Mouse (Mus musculus) CH12.LX (cell line): Measurements from ENCODE around the gene AL607142.1. TPM values are rescaled to one million over a fixed set of nuclear protein-coding genes. Genes with fewer than 3 reads are reported as not detected.

Experiments
- DNase-seq: peaks from one replicate; pipeline ENCODE4 v3.0.0-alpha.2; 2013; ENCODE audit errors: extremely low read depth
- H3K27ac ChIP-seq: 2 replicates; pipeline ENCODE4 v1.5.1; 2012; ENCODE audit warnings: low read depth, mild to moderate bottlenecking, control low read depth, moderate library complexity; ENCODE audit not compliant: insufficient read depth
- H3K27me3 ChIP-seq: replicated peaks from 2 replicates; pipeline ENCODE3; 2012; ENCODE audit warnings: inconsistent platforms
- H3K36me3 ChIP-seq, 2 experiments: replicated peaks in 1 of 2; 2 replicates each; pipeline versions ENCODE3 to v1.6.1; 2012; ENCODE audit warnings: inconsistent platforms in 1 of 2, low read length in 1 of 2, mild to moderate bottlenecking in 1 of 2, mixed read lengths in 1 of 2, moderate library complexity in 1 of 2; ENCODE audit not compliant: control insufficient read depth in 1 of 2, insufficient read depth in 1 of 2
- H3K4me1 ChIP-seq, 2 experiments: 2 replicates each; pipeline ENCODE4 v1.6.1; 2012; ENCODE audit warnings: inconsistent platforms in 1 of 2, moderate library complexity in 1 of 2; ENCODE audit not compliant: insufficient read depth in 2 of 2, control insufficient read depth in 1 of 2
- H3K4me2 ChIP-seq: 2 replicates; pipeline ENCODE4 v1.6.1; 2012; ENCODE audit warnings: low read depth, mild to moderate bottlenecking, control low read depth; ENCODE audit not compliant: poor library complexity, insufficient read depth, severe bottlenecking
- H3K4me3 ChIP-seq, 3 experiments: fragments of 150-350 bp in 1 of 3; sonication (generic) in 1 of 3; replicated peaks in 1 of 3; 2 replicates each; pipeline versions ENCODE3 to v1.5.1; 2011 to 2012; ENCODE audit warnings: low read depth in 2 of 3, low read length in 2 of 3, mild to moderate bottlenecking in 2 of 3, moderate library complexity in 2 of 3, control low read depth in 1 of 3, improper control_type of control experiment in 1 of 3, inconsistent platforms in 1 of 3, mixed read lengths in 1 of 3; ENCODE audit not compliant: poor library complexity in 1 of 3
- H3K79me2 ChIP-seq: replicated peaks from 2 replicates; pipeline ENCODE4 v1.6.1; 2012; ENCODE audit warnings: mild to moderate bottlenecking, moderate library complexity; ENCODE audit not compliant: control insufficient read depth, poor library complexity, insufficient read depth, severe bottlenecking; ENCODE audit errors: extremely low read depth
- H3K9ac ChIP-seq: 2 replicates; pipeline ENCODE4 v1.6.1; 2012; ENCODE audit warnings: low read depth, mild to moderate bottlenecking, control low read depth, moderate library complexity; ENCODE audit not compliant: insufficient read depth
- H3K9me3 ChIP-seq: replicated peaks from 2 replicates; pipeline ENCODE3; 2012; ENCODE audit warnings: low read length, inconsistent platforms, mixed read lengths
- BHLHE40 ChIP-seq: IDR thresholded peaks from 2 replicates; pipeline ENCODE4 v1.6.1; 2011; ENCODE audit warnings: mild to moderate bottlenecking, low read depth, low read length, improper control_type of control experiment
- CHD1 ChIP-seq: IDR thresholded peaks from 2 replicates; pipeline ENCODE4 v1.6.1; 2012; ENCODE audit warnings: low read depth, low read length, improper control_type of control experiment, inconsistent platforms
- CHD2 ChIP-seq: IDR thresholded peaks from 2 replicates; pipeline ENCODE4 v1.6.1; 2011; ENCODE audit warnings: low read length, improper control_type of control experiment
- CTCF ChIP-seq, 2 experiments: IDR thresholded peaks in 1 of 2; conservative IDR thresholded peaks in 1 of 2; 2 replicates each; pipeline ENCODE4 v1.5.1; 2011 to 2012; ENCODE audit warnings: low read depth in 2 of 2, low read length in 2 of 2, improper control_type of control experiment in 1 of 2, inconsistent platforms in 1 of 2, mild to moderate bottlenecking in 1 of 2, moderate library complexity in 1 of 2
- E2F4 ChIP-seq: IDR thresholded peaks from 2 replicates; pipeline ENCODE4 v1.6.1; 2011; ENCODE audit warnings: low read depth, low read length, improper control_type of control experiment; ENCODE audit not compliant: insufficient replicate concordance
- ELF1 ChIP-seq: IDR thresholded peaks from 2 replicates; pipeline ENCODE4 v1.6.1; 2014; ENCODE audit warnings: low read depth, mild to moderate bottlenecking, inconsistent platforms, low read length, improper control_type of control experiment
- EP300 ChIP-seq: IDR thresholded peaks from 2 replicates; pipeline ENCODE4 v1.6.1; 2011; ENCODE audit warnings: low read length, improper control_type of control experiment
- ETS1 ChIP-seq: conservative IDR thresholded peaks from 2 replicates; pipeline ENCODE4 v1.6.1; 2012; ENCODE audit warnings: low read depth, mild to moderate bottlenecking, inconsistent platforms, low read length, improper control_type of control experiment, moderate library complexity
- GABPA ChIP-seq: IDR thresholded peaks from 2 replicates; pipeline ENCODE4 v1.6.1; 2012; ENCODE audit warnings: low read depth, low read length, improper control_type of control experiment, inconsistent platforms; ENCODE audit not compliant: insufficient replicate concordance
- HCFC1 ChIP-seq: IDR thresholded peaks from 2 replicates; pipeline ENCODE4 v1.6.1; 2012; ENCODE audit warnings: low read depth, mild to moderate bottlenecking, inconsistent platforms, low read length, improper control_type of control experiment
- IRF4 ChIP-seq: IDR thresholded peaks from 2 replicates; pipeline ENCODE4 v1.6.1; 2014; ENCODE audit warnings: low read depth, mild to moderate bottlenecking, inconsistent platforms, low read length, improper control_type of control experiment
- JUN ChIP-seq: IDR thresholded peaks from 2 replicates; pipeline ENCODE4 v1.6.1; 2011; ENCODE audit warnings: low read depth, mild to moderate bottlenecking, low read length, improper control_type of control experiment, moderate library complexity; ENCODE audit not compliant: insufficient read depth
- JUND ChIP-seq: conservative IDR thresholded peaks from 2 replicates; pipeline ENCODE4 v1.6.1; 2011; ENCODE audit warnings: low read depth, low read length, improper control_type of control experiment
- MAFK ChIP-seq: IDR thresholded peaks from 2 replicates; pipeline ENCODE4 v1.6.1; 2011; ENCODE audit warnings: low read length, improper control_type of control experiment; ENCODE audit not compliant: insufficient replicate concordance
- MAX ChIP-seq: IDR thresholded peaks from 2 replicates; pipeline ENCODE4 v1.6.1; 2011; ENCODE audit warnings: low read length, improper control_type of control experiment
- MAZ ChIP-seq: IDR thresholded peaks from 2 replicates; pipeline ENCODE4 v1.6.1; 2012; ENCODE audit warnings: low read depth, mild to moderate bottlenecking, inconsistent platforms, low read length, improper control_type of control experiment, moderate library complexity
- MEF2A ChIP-seq: IDR thresholded peaks from 2 replicates; pipeline ENCODE4 v1.6.1; 2014; ENCODE audit warnings: low read depth, mild to moderate bottlenecking, inconsistent platforms, low read length, improper control_type of control experiment, borderline replicate concordance
- MXI1 ChIP-seq: IDR thresholded peaks from 2 replicates; pipeline ENCODE4 v1.6.1; 2011; ENCODE audit warnings: mild to moderate bottlenecking, low read depth, low read length, improper control_type of control experiment
- MYC ChIP-seq: IDR thresholded peaks from 2 replicates; pipeline ENCODE4 v1.6.1; 2011; ENCODE audit warnings: low read depth, mild to moderate bottlenecking, improper control_type of control experiment, low read length
- NELFE ChIP-seq: IDR thresholded peaks from 2 replicates; pipeline ENCODE4 v1.6.1; 2011; ENCODE audit warnings: low read depth, low read length, improper control_type of control experiment
- NRF1 ChIP-seq: IDR thresholded peaks from 2 replicates; pipeline ENCODE4 v1.6.1; 2014; ENCODE audit warnings: low read depth, mild to moderate bottlenecking, inconsistent platforms, low read length, improper control_type of control experiment, moderate library complexity
- PAX5 ChIP-seq: IDR thresholded peaks from 2 replicates; pipeline ENCODE4 v1.6.1; 2012; ENCODE audit warnings: low read length, inconsistent platforms, mixed read lengths
- POLR2AphosphoS2 ChIP-seq: IDR thresholded peaks from 2 replicates; pipeline ENCODE4 v1.6.1; 2011; ENCODE audit warnings: low read depth, low read length, improper control_type of control experiment
- RAD21 ChIP-seq: IDR thresholded peaks from 2 replicates; pipeline ENCODE4 v1.6.1; 2011; ENCODE audit warnings: low read depth, mild to moderate bottlenecking, low read length, improper control_type of control experiment, moderate library complexity
- RCOR1 ChIP-seq: conservative IDR thresholded peaks from 2 replicates; pipeline ENCODE4 v1.6.1; 2012; ENCODE audit warnings: low read depth, mild to moderate bottlenecking, inconsistent platforms, low read length, improper control_type of control experiment
- SIN3A ChIP-seq: IDR thresholded peaks from 2 replicates; pipeline ENCODE4 v1.6.1; 2012; ENCODE audit warnings: low read length, improper control_type of control experiment, inconsistent platforms
- SMC3 ChIP-seq: IDR thresholded peaks from 2 replicates; pipeline ENCODE4 v1.6.1; 2011; ENCODE audit warnings: low read depth, low read length, improper control_type of control experiment
- TBP ChIP-seq: conservative IDR thresholded peaks from 2 replicates; pipeline ENCODE4 v1.6.1; 2011; ENCODE audit warnings: low read depth, low read length, improper control_type of control experiment
- TCF12 ChIP-seq: IDR thresholded peaks from 2 replicates; pipeline ENCODE4 v1.6.1; 2014; ENCODE audit warnings: low read depth, mild to moderate bottlenecking, inconsistent platforms, low read length, improper control_type of control experiment
- USF1 ChIP-seq: IDR thresholded peaks from 2 replicates; pipeline ENCODE4 v1.6.1; 2014; ENCODE audit warnings: low read depth, mild to moderate bottlenecking, inconsistent platforms, low read length, improper control_type of control experiment
- USF2 ChIP-seq: conservative IDR thresholded peaks from 2 replicates; pipeline ENCODE4 v1.6.1; 2011; ENCODE audit warnings: low read depth, low read length, improper control_type of control experiment
- ZC3H11A ChIP-seq: IDR thresholded peaks from 2 replicates; pipeline ENCODE4 v1.6.1; 2012; ENCODE audit warnings: low read depth, mild to moderate bottlenecking, inconsistent platforms, low read length, improper control_type of control experiment
- ZKSCAN1 ChIP-seq: IDR thresholded peaks from 2 replicates; pipeline ENCODE4 v1.6.1; 2012; ENCODE audit warnings: low read depth, inconsistent platforms, low read length, improper control_type of control experiment, borderline replicate concordance
- ZMIZ1 ChIP-seq: IDR thresholded peaks from 2 replicates; pipeline ENCODE4 v1.6.1; 2012; ENCODE audit warnings: low read depth, mild to moderate bottlenecking, inconsistent platforms, low read length, improper control_type of control experiment
- dilution Hi-C: fragments of 300-500 bp; cut with MboI; formaldehyde crosslinking; loops from 2 replicates; pipeline ENCODE4 v1.14.3; 2020; ENCODE audit warnings: low sequenced_read_pairs; ENCODE audit not compliant: extremely low pct_unique_long_range_greater_than_20kb, extremely low pct_ligation_motif_present
- in situ Hi-C: fragments of 300-500 bp; cut with MboI; formaldehyde crosslinking; loops from 3 replicates; pipeline ENCODE4 v1.14.3; 2019; ENCODE audit warnings: low sequenced_read_pairs, low pct_ligation_motif_present, low pct_unique_long_range_greater_than_20kb, mixed read lengths
- polyA plus RNA-seq: library from polyadenylated mRNA; unstranded; fragments of >175 nt; gene quantifications from 2 replicates; pipeline ENCODE4 v1.2.1, GENCODE M21; 2012; ENCODE audit warnings: low read depth; ENCODE audit not compliant: insufficient read length
- total RNA-seq, 2 experiments: library from RNA; depleted of rRNA; stranded (reverse); fragments of 300-350 nt in 1 of 2; fragments of >200 nt in 1 of 2; gene quantifications; 2 replicates each; pipeline ENCODE4 v1.2.3; 2012 to 2014

AL607142.1 gene
- total and polyA plus RNA-seq, 3 experiments, result 22.0 TPM; not detected in 2

DNA sequence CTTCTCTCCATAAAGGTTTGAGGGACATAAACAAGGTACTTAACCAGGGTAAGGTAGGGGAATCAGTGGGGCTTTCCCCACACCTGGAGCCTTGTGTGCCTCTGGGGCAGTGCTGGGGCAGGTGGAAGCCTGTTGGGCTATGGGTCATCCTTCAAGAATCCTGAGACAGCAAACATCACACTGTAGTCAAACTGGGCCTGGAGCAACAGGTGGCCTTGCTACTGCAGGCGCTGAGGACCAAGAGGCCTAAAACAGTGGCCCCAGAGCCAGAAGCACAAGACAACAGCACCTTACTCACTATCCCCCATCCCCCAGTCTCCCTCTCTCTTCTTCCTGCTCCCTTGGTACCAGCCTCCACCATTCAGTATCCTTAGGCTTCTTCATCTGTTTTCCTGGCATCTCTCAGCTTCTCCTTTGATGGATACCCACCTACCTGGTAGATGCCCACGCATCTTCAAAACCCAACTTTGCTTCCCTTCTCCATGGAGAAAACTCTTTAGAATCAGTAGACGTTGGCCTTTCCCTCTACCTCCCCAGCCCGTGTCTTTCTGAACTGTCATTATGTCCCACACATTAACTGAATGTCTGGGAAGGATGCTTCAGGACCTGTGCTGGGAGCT lies 41.5 kb upstream of the AL607142.1 start:
- TF ChIP-seq TBP (no peak), CHD1 (no peak), ETS1 (peak; percentile 66), SMC3 (peak; percentile 16; the same call in 1 of the 2 replicates), PAX5 (no peak), RCOR1 (peak; percentile 53; the same call in 1 of the 2 replicates), SIN3A (no peak), MAFK (0 out of 2 replicates have a peak, but pooled peaks have one; percentile 31), ZC3H11A (no peak), EP300 (peak; percentile 74), BHLHE40 (peak; percentile 62), JUND (no peak), ZMIZ1 (no peak), IRF4 (peak; percentile 76), E2F4 (no peak), NELFE (no peak), GABPA (no peak), NRF1 (0 out of 2 replicates have a peak, but pooled peaks have one; percentile 32), POLR2AphosphoS2 (no peak), CHD2 (peak; percentile 75), ZKSCAN1 (no peak), RAD21 (no peak; the same call in 1 of the 2 replicates), MYC (0 out of 2 replicates have a peak, but pooled peaks have one; percentile 37), JUN (no peak), MAZ (no peak), CTCF (conservative IDR thresholded peaks at IDR 0.05 in 1 of 2, IDR thresholded peaks at IDR 0.05 in 1 of 2; ENCODE audit: low read depth in 2 of 2, low read length in 2 of 2) (no peak), TCF12 (peak; percentile 96), MAX (peak; percentile 47; the same call in 1 of the 2 replicates), ELF1 (no peak), HCFC1 (no peak), USF2 (no peak), USF1 (no peak), MEF2A (peak; percentile 73; the same call in 1 of the 2 replicates), MXI1 (no peak)
- Histone ChIP-seq H3K27me3 (no peaks in the 10 kb centered on the region), H3K79me2 (no peaks in the 10 kb centered on the region; the same call in 1 of the 2 replicates), H3K9ac (no peak overlapping the region), H3K4me3 (peak overlapping the region in 1 of 3 experiments; percentile 9), H3K9me3 (no peaks in the 10 kb centered on the region), H3K36me3 (no peaks in the 10 kb centered on the region), H3K4me1 (peaks cover 69 to 99% of the 10 kb centered on the region in 2 experiments), H3K4me2 (no peak overlapping the region; the same call in 1 of the 2 replicates), H3K27ac (peak overlapping the region; percentile 39; the same call in 1 of the 2 replicates)
- no peak for DNase-seq
- in situ Hi-C loops (no loop called here), dilution Hi-C loops (no loop called here)
